Mouse (Mus musculus) CD4-positive naive resting alpha-beta T cell, adult 57 days (primary cell): ENCODE measurements around the gene Dclk1. TPM values are rescaled to one million over a fixed set of nuclear protein-coding genes. Genes with fewer than 3 reads are reported as not detected.

Experiments used
- total RNA-seq: library from RNA; stranded (reverse); gene quantifications from one replicate; pipeline ENCODE4 v1.2.4, GENCODE M21; 2023

Gene Dclk1
- total RNA-seq = 0.38 TPM

GRCm38 (mm10) chr3:55241730-55242421 lies at the start of gene Dclk1:
TSS of gene Dclk1 (plus strand) at chr3:55242364.

GRCm38 (mm10) chr3:55472110-55472509 lies 229.9 kb downstream of the Dclk1 start, which contains the start of gene Gm21954:
TSS of gene Gm21954 (minus strand) at chr3:55472210.

Other genes with a start within 250 kb of the Dclk1 start
- not detected for gene Ccna1, start 186.9 kb upstream of the Dclk1 start, total RNA-seq
- 20.7 TPM for gene Spg20, start 130.3 kb upstream of the Dclk1 start, total RNA-seq
- gene Ccdc169, start 105.0 kb upstream of the Dclk1 start, total RNA-seq = 0.33 TPM
- gene Sohlh2, start 60.3 kb upstream of the Dclk1 start, total RNA-seq = not detected
- gene Gm21954, start 229.8 kb downstream of the Dclk1 start, total RNA-seq = not detected